Mouse (Mus musculus): Measurements from ENCODE around the gene Cped1. TPM values are rescaled to one million over a fixed set of nuclear protein-coding genes. Genes with fewer than 3 reads are reported as not detected.
A peak's percentile ranks its signal among the peaks of the same experiment; 100 is the strongest.

The Cped1 gene
- total RNA-seq, 1 experiment from 2014 or later, result 1.0 TPM

DNA sequence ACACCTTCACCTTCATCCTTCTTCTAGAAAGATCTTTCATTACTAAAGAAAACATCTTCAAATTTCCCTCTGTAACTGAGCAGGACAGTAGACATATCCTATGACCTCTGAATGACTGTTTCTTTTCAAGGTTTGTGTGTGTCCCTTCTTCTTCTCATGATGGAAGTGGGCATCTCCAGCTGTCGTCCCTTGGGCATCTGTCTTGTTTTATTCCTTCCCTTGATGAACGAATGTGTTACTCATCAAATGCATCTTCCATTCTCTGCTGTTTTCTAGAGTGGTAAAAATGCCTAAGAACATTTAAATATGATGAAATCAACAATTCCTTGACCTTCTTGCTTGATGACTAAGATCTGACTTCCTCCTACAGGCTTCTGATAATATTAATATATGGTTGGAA is 7.4 kb downstream of the Cped1 start:
- no peak for ATAC-seq (ENCODE audit: extremely low read depth, insufficient number of reproducible peaks, low FRiP score, poor library complexity, severe bottlenecking)

DNA sequence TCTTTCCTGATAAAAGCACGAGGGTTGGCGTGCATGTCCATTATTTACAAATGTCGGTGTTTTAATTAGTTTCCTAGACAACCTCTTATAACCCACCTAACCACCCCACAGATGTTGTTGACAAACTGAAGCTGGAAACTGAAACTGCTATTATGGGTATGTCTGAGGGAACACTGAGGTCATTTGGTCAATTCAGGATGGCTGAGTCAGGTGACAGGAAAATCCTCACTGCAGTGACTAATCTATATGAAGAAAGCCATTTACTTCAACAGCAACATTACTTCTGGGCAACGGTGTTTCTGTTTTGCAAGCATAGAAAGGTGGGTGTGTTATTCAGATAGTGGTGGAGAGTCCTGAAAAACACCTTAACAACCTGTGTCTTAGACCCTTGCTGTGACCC is 12.4 kb downstream of the Cped1 start:
- ATAC-seq (ENCODE audit: extremely low read depth, insufficient number of reproducible peaks, low FRiP score, poor library complexity, severe bottlenecking), result 0 out of 2 replicates have a peak, but pooled peaks have one; percentile 39

DNA sequence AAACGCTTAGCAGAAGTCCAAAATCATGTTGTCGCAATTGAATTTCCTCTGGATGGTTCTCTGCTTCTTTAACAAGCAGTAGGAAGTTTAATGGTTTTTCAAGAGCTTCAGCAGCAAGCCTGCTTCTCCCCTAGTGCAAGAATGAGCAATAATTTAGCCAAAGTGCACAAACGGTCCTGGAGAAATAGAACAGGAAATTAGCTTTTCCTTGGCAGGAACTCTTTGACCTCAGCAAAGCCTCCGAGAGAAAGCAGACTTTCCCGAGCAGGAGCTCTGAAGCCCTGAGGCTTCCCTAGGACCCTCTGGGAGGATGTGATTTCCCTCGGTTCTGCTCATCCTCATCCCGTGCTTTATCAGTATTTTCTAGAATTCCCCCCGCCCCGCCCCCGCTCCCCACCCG is 13.3 kb downstream of the Cped1 start:
- ATAC-seq (ENCODE audit: extremely low read depth, insufficient number of reproducible peaks, low FRiP score, poor library complexity, severe bottlenecking), result no peak

DNA sequence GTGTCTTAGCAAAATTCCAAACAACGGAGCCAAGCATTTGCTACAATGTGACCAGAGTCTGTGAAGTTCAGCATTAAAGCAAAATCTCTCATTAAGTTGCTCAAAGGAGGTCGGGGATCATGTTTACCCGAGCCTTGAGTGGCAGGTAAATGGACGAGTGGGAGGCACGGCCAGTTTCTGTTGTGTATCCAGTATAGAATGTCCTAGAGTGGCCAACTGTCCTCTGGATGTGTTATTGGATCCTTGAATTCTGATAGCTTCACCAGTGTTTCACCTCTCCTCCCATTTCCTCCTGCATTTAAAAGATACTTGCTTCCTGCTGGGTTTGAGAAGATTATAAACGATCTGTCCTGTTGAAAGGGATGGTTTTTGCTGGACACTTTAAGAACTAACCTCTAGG is 14.4 kb downstream of the Cped1 start:
- ATAC-seq (ENCODE audit: extremely low read depth, insufficient number of reproducible peaks, low FRiP score, poor library complexity, severe bottlenecking), result no peak

DNA sequence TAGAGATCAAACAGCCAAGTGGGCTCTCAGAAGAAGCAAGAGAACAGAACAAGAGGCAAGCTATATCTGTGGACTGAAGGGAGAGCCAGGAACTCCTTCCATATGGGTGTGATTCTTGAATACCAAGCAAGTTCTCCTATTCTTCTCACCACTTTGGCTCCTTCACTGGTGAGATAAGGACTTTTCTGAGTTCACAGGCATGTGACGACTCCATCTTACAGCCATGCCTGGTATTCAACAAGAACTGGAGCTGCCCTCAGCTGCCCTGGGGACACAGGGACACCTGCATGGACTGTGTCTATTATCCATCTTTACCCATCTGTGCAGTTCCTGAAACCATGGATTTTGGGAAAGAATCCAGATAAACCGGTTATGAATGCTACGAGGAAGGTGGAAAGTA is 15.2 kb downstream of the Cped1 start:
- no peak for ATAC-seq (ENCODE audit: extremely low read depth, insufficient number of reproducible peaks, low FRiP score, poor library complexity, severe bottlenecking)

DNA sequence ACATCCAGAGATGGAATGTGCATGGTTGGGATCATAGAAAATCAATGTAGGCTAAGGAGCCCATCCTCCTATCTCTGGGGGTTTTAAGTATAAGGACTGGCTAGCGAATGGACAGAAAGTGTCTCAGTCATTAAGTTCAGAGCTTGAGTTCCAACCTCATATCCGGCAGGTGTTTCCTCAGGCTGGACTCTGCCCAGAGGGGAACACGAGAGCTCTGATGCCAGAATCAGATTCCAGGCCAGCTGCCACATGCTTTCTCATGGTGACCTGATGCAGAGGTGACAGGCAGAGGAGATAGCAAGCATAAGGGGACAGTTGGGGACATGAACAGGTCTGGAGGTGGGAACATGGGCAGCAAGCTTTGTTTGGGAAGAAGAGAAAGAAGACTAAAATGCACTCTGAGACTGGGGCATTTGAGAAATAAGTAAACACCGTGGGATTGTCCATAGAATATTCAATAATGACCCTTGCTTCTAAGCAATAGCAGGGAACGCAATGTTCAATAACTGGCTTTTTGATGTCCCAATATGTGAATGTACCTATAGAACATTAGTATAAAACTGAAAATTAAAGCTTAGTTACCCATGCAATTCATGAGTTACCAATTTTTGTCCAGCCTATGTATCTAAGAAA is 15.7 kb downstream of the Cped1 start:
- ATAC-seq (ENCODE audit: extremely low read depth, insufficient number of reproducible peaks, low FRiP score, poor library complexity, severe bottlenecking), result no peak

DNA sequence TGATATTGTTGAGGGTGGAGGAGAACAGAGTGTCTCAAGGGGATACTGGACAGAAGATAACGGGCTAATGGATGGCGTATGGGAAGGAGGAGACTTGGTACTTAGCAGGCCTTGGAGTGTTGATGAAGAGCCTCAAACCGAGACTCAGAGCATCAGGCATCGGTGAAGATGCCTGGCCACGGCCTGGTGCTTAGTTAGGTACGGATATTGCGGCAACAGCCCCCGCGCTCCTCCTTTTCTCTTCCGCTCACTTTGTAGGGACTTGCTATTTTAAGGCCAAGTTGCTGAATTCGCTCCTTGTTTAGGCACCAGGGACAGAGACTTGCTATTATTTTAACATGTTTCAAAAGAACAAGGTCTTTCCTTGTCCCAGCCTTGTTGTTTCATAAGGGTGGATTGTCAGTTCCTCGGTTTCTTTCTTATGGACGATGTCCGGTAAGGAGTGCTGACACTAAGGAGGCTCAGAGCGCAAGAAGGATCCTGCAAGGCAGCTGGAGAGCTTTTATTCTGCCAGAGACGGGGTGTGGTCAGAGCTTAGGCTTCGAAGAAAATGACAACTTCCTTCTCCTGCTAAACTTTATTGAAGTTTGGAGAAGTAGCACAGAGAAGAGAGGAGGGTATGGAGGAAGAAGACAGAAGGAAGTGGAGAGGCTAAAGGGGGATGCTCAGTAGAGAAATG is 16.9 kb downstream of the Cped1 start:
- 0 out of 2 replicates have a peak, but pooled peaks have one; percentile 11 for ATAC-seq (ENCODE audit: extremely low read depth, insufficient number of reproducible peaks, low FRiP score, poor library complexity, severe bottlenecking)

DNA sequence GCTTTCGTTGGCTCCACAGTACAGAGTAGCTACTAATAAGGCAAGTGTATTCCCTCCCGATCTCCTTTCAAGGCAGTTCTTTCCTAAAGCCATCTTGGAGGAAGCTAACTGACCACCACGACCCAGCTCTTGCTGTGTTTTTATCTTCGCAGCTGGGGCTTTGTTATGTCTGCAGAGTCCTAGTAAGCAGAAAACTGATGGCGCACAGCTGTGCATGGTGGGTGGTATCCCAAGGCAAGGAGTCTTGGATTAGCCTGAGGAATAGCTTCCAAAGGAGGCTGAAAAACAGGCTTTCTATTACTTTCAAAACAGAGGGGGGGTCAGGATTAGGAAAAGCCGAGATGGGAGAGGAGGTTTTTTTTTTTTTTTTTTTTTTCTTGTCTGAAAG is 17.5 kb downstream of the Cped1 start:
- ATAC-seq (ENCODE audit: extremely low read depth, insufficient number of reproducible peaks, low FRiP score, poor library complexity, severe bottlenecking), result no peak

DNA sequence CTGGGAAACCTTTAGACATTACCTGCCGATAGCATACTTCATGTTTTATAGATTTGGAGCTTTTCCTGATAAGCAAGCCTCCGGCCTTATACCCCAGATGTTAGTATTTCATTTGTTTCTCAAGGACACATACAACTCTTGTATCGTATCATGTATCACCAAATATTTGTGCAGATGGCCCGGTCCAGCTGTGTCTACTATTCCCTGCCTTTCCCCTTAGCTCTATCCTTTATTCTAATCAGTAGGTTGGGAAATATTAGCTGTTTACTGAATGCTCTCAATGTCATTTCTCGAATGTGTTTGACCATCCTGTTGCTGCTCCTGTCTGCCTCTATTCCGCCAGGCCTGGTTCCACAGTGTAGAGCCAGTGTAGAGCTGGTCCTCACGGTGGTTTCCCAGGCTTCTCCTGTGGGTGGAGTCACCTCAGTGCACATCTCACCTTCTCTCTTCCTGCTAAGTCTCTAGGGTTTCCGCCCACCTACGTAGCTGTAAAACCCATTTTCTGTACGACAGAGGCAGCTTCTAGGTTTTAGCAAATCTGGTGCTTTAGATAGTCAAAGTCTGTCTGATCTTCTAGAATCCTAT is 18.3 kb downstream of the Cped1 start:
- no peak for ATAC-seq (ENCODE audit: extremely low read depth, insufficient number of reproducible peaks, low FRiP score, poor library complexity, severe bottlenecking)

DNA sequence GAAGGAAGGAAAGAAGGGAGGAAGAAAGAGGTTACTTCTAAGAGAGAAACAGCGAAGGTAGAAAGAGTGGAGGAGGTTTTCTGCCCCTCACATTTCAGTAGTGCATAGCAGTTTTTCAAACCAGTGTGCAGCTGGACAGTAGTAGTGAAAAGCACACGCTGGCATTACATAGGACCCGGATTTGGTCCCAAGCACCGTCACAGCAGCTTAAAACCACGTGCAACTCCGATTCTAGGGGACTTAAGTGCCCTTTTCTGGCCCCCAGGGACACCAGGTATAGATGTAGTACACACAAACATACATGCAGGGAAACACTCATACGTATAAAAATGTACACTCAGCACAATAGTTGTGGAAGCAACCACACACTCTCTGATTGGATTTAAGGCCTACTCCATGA is 22.6 kb downstream of the Cped1 start:
- ATAC-seq (ENCODE audit: extremely low read depth, insufficient number of reproducible peaks, low FRiP score, poor library complexity, severe bottlenecking), result no peak

DNA sequence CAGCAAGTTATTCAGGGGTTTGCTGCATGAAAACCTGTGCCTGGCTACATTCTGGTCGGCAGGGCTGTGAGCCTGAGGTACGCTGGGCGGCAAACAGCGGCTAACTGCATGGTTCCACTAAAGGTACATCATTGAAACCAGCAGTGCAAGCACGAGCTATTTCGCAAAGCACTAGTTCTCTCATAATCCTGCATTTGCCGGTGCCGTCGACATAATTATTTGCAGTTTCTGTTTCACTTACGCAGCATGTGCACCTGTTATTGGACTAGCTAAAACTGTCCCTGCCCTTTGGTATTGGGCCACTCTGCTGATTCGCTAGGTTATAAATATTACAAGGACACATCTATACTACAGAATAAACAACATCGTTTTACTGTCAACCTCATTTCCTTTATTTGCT is 24.5 kb downstream of the Cped1 start:
- ATAC-seq (ENCODE audit: extremely low read depth, insufficient number of reproducible peaks, low FRiP score, poor library complexity, severe bottlenecking), result no peak

DNA sequence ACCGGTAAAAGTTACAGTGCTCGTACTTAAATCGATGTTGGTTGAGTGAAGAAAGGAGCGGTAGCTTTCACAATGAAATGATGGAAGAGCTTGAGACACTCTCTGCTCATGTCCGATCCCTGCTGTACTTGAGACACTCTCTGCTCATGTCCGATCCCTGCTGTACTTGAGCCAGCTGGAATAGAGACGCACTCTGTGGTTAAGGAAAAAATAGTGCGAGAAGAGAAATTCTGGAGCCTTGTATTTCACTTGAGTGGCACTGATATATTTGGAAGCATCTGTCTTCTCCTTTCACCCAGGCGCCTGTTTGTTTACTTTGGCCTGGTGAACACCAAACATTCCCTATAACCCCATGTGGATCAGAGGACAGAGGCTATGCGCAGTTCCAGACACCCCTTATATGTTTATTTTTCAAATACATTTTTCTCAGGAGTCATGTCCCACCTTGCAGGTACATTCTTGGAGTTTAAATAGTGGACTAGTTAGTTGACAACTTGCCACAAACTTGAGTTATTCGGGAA is 25.1 kb downstream of the Cped1 start:
- no peak for ATAC-seq (ENCODE audit: extremely low read depth, insufficient number of reproducible peaks, low FRiP score, poor library complexity, severe bottlenecking)

DNA sequence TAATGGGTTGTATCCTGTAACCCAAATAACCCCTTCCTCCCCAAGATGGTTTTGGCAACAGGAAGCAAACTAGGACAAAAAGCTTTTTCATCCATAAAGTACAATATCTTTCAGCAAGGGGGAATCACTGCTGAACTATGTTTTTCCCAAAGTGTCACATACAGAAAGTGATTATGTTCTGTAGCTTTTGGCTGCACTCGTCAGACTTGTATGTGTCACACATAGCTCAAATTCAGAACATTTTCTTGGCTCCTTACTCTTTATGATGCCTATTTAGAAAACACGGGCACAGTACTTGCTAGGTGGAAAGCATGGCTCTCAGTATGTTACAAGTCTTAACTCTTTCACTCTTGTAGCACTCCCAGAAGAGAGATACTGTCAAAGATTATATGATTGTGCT is 25.8 kb downstream of the Cped1 start:
- no peak for ATAC-seq (ENCODE audit: extremely low read depth, insufficient number of reproducible peaks, low FRiP score, poor library complexity, severe bottlenecking)

DNA sequence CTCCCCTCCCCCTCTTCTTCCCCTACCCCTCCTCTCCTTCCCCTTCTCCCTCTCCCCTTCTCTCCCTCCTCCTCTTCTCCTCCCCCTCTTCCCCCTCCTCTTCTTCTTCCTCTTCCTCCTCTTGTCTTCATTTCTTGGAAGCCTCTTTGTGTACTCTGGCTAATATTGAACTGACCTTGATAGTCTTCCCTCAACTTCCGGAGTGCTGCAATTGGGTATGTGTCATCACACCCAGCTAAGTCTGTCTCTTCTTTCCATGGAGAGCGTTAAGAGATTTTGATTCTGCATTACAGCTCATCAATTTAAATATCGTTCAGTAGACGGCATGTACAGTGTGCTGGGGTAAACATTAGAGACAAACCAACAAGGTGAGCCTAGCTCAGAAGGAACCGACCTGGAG is 26.4 kb downstream of the Cped1 start:
- ATAC-seq (ENCODE audit: extremely low read depth, insufficient number of reproducible peaks, low FRiP score, poor library complexity, severe bottlenecking), result no peak

DNA sequence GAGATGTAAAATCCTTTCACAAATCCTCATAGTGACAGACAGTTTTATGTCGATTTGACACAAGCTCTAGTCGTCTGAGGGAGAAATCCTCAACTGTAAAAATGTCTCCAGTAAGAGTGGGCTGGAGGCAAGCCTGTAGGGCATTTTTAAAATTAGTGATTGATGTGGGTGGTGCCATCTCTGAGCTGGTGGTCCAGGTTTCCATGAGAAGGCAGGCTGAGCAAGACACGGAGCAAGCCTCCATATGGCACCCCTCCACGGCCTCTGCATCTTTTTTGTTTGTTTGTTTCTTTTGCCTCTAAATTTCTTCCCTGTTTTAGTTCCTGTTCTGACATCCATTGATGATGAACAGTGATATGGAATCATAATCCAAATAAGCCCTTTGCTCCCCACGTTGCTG is 26.8 kb downstream of the Cped1 start:
- no peak for ATAC-seq (ENCODE audit: extremely low read depth, insufficient number of reproducible peaks, low FRiP score, poor library complexity, severe bottlenecking)

DNA sequence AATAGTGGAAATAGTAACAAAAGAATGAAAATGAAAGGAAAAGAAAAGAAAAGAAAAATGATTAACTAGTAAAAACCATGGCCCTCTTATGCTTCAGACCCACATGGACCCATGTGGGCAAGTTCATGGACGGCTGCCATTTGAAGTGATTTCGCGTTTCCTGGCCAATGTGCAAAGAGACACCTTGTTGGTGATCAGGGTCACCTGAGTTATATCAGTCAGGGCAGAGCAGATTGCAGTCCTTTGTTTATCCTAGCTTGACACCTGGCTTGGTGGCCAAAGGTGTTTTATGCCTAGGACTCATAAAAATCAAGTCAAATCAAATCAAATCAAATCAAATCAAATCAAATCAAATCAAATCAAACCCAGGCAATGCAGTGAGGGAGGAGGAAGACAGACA is 27.7 kb downstream of the Cped1 start:
- no peak for ATAC-seq (ENCODE audit: extremely low read depth, insufficient number of reproducible peaks, low FRiP score, poor library complexity, severe bottlenecking)

DNA sequence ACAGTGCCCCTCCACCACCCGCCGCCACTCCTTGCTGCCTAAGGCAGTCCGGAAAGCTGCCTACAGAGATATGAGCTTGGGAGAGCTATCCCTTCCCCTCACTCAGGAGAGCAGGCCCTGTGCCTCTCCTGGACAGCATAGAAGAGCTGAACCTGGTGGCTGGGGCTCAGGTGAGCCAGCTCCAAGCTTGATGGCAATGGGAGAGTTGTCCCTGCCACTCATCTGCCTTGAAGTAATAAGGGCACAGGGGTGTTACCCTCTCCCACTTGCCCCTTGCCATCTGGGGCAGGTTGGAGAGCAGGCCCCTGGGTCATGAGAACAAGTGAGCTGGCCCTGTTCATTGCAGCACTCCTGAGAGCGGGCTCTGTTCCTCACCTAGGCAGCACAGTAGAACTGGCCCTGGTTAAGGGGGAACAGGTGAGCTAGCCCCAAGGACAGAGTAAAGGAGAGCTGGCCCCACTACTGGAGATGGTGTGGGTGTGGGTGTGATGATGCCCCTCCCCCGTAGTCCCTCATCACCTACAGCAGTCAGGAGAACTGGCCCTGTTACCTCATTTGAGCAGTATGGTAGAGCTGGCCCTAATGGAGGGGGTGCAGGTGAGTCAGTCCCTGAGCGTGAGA is 28.7 kb downstream of the Cped1 start:
- no peak for ATAC-seq (ENCODE audit: extremely low read depth, insufficient number of reproducible peaks, low FRiP score, poor library complexity, severe bottlenecking)

DNA sequence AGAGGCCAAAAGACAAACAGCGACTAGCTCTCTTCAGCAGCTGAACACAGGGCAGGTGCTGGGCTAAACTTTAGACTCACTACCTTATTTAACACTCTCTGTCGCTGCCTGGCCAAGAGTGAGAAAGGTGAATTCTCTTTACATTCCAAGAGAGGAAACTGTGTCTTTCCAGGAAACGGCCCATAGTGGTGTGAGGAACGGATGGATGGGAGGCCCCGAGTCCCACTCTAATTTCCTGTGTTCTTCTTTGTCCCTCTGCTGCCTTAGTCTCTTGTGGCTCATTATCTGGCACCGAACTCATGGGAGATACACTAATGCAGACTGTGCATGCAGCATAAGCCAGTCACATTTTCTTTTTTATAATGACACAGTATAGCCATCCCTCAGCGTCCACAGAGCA is 31.9 kb downstream of the Cped1 start:
- ATAC-seq (ENCODE audit: extremely low read depth, insufficient number of reproducible peaks, low FRiP score, poor library complexity, severe bottlenecking), result no peak

DNA sequence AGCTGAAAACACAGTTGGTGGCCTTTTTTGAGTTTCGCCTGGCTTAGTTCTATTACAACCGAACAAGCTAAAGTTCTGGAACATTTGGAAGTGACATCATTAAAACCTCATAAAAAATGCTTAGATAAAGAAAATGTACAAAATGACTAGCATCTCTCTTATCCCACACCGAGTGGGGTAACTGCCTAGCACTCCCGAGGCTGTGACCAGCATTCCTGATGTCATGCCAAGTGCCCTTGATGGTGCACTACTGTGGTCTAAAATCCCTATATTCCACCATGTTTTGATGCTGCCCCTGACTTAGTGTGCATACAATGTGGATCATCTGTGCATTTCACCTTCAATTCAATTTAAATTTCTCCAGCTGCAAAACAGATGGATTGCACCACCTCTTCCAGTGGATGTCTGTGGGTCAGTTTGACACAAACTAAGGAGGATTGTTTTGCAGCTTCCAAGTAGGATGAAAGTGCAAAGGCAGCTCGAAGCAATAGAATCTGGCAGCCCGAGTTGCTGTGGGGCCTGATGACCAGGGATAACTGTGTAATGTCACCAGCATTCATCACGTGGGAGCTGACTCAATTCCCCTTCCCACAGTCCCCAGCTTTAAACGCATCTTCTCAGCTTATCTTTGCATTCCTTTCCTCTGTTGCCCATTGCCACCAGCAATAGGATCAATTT is 33.2 kb downstream of the Cped1 start:
- ATAC-seq (ENCODE audit: extremely low read depth, insufficient number of reproducible peaks, low FRiP score, poor library complexity, severe bottlenecking), result no peak

All from neutrophil, adult 5-6 weeks (primary cell).